Mouse (Mus musculus): ENCODE measurements around the gene Mast4.

Mast4 gene

GRCm38 (mm10) chr13:102914800-102915199 lies 419.5 kb downstream of the Mast4 start:
- DNase-seq (ENCODE audit: low spot score) = no peak

- DNase-seq (ENCODE audit: low spot score) = no peak
Measured at GRCm38 (mm10) chr13:102913919-102914318, 420.4 kb downstream of the Mast4 start.

- DNase-seq (ENCODE audit: low spot score) = no peak
Measured at GRCm38 (mm10) chr13:102912867-102913266, 421.4 kb downstream of the Mast4 start.

GRCm38 (mm10) chr13:102909654-102910418 lies 424.5 kb downstream of the Mast4 start:
- DNase-seq (ENCODE audit: low spot score) = no peak

GRCm38 (mm10) chr13:102906661-102907009 lies 427.7 kb downstream of the Mast4 start:
- no peak for DNase-seq (ENCODE audit: low spot score)

- peak; percentile 88 for DNase-seq (ENCODE audit: low spot score)
Measured at GRCm38 (mm10) chr13:102906004-102906660, 428.2 kb downstream of the Mast4 start.

- DNase-seq (ENCODE audit: low spot score) = peak; percentile 32
Measured at GRCm38 (mm10) chr13:102905361-102905950, 428.8 kb downstream of the Mast4 start.

GRCm38 (mm10) chr13:102903689-102904088 lies 430.6 kb downstream of the Mast4 start:
- no peak for DNase-seq (ENCODE audit: low spot score)

GRCm38 (mm10) chr13:102902123-102902522 lies 432.2 kb downstream of the Mast4 start:
- DNase-seq (ENCODE audit: low spot score) = no peak

- DNase-seq (ENCODE audit: low spot score) = no peak
Measured at GRCm38 (mm10) chr13:102900531-102900930, 433.8 kb downstream of the Mast4 start.

- no peak for DNase-seq (ENCODE audit: low spot score)
Measured at GRCm38 (mm10) chr13:102900083-102900420, 434.2 kb downstream of the Mast4 start.

GRCm38 (mm10) chr13:102899253-102900082 lies 434.8 kb downstream of the Mast4 start:
- no peak for DNase-seq (ENCODE audit: low spot score)

GRCm38 (mm10) chr13:102898374-102899131 lies 435.7 kb downstream of the Mast4 start:
- no peak for DNase-seq (ENCODE audit: low spot score)

GRCm38 (mm10) chr13:102896322-102896721 lies 438.0 kb downstream of the Mast4 start:
- DNase-seq (ENCODE audit: low spot score) = no peak

GRCm38 (mm10) chr13:102895894-102896293 lies 438.4 kb downstream of the Mast4 start:
- peak; percentile 31 for DNase-seq (ENCODE audit: low spot score)

- no peak for DNase-seq (ENCODE audit: low spot score)
Measured at GRCm38 (mm10) chr13:102894287-102895234, 439.7 kb downstream of the Mast4 start.

- no peak for DNase-seq (ENCODE audit: low spot score)
Measured at GRCm38 (mm10) chr13:102892783-102893182, 441.5 kb downstream of the Mast4 start.

- no peak for DNase-seq (ENCODE audit: low spot score)
Measured at GRCm38 (mm10) chr13:102889989-102890388, 444.3 kb downstream of the Mast4 start.

- DNase-seq (ENCODE audit: low spot score) = no peak
Measured at GRCm38 (mm10) chr13:102889537-102889936, 444.8 kb downstream of the Mast4 start.

GRCm38 (mm10) chr13:102888895-102889490 lies 445.3 kb downstream of the Mast4 start:
- no peak for DNase-seq (ENCODE audit: low spot score)

Measured in retina, embryonic 14.5 days (tissue).